Mouse (Mus musculus) forebrain, embryonic 11.5 days (tissue): ENCODE measurements at regions not wholly inside any gene's neighbourhood (a gene's known extent, or its start where the extent isn't known, plus 50 kb on each side); places are given as distances from the start of the nearest gene placed in this dataset.

Experiments used
- ATAC-seq: fragments of 200-750 bp; cut with Nextera tagmentation; replicated peaks from 2 replicates; pipeline ENCODE4 v1.8.0; 2017; ENCODE audit warnings: moderate TSS enrichment; ENCODE audit not compliant: low FRiP score
- DNase-seq: peaks from one replicate; pipeline ENCODE4 v3.0.0-alpha.2; 2017; ENCODE audit warnings: low spot score
- H3K27ac ChIP-seq: fragments of 300-500 bp; sonication (generic); 2 replicates; pipeline ENCODE4 v1.5.1; 2014; ENCODE audit warnings: low read depth, low read length
- H3K27me3 ChIP-seq: fragments of 300-500 bp; sonication (generic); 2 replicates; pipeline ENCODE4 v1.6.1; 2014; ENCODE audit warnings: mild to moderate bottlenecking, low read length, mixed read lengths; ENCODE audit not compliant: control insufficient read depth, insufficient read depth
- H3K36me3 ChIP-seq: fragments of 300-500 bp; sonication (generic); 2 replicates; pipeline ENCODE4 v1.6.1; 2014; ENCODE audit warnings: mild to moderate bottlenecking, low read length, moderate library complexity, mixed read lengths; ENCODE audit not compliant: control insufficient read depth, insufficient read depth
- H3K4me1 ChIP-seq: fragments of 300-500 bp; sonication (generic); replicated peaks from 2 replicates; pipeline ENCODE4 v1.6.1; 2014; ENCODE audit warnings: low read length, mixed read lengths; ENCODE audit not compliant: control insufficient read depth, insufficient read depth
- H3K4me2 ChIP-seq: fragments of 300-500 bp; sonication (generic); 2 replicates; pipeline ENCODE4 v1.6.1; 2014; ENCODE audit warnings: low read depth, mild to moderate bottlenecking, low read length, moderate library complexity, mixed read lengths; ENCODE audit not compliant: severe bottlenecking
- H3K4me3 ChIP-seq: fragments of 300-500 bp; sonication (generic); 2 replicates; pipeline ENCODE4 v1.5.1; 2014; ENCODE audit warnings: low read depth, low read length
- H3K9ac ChIP-seq: fragments of 300-500 bp; sonication (generic); 2 replicates; pipeline ENCODE4 v1.6.1; 2014; ENCODE audit warnings: low read length
- H3K9me3 ChIP-seq: fragments of 300-500 bp; sonication (generic); 2 replicates; pipeline ENCODE4 v1.6.1; 2016; ENCODE audit warnings: low read length, mixed read lengths; ENCODE audit not compliant: control insufficient read depth
- WGBS: fragments of 180-500 bp; shearing (Covaris S2); extraction: QIAGEN DNeasy Blood & Tissue Kit; methylation state at CpG from one replicate; pipeline ENCODE4 v1.1.7; 2014; 5-methylcytosine and 5-hydroxymethylcytosine counted together

- Histone ChIP-seq H3K4me2 (no peak overlapping the region), H3K27me3 (no peaks in the 10 kb centered on the region), H3K9me3 (no peaks in the 10 kb centered on the region), H3K4me1 (no peaks in the 10 kb centered on the region), H3K4me3 (no peak overlapping the region), H3K36me3 (no peaks in the 10 kb centered on the region), H3K27ac (no peak overlapping the region), H3K9ac (no peak overlapping the region)
- WGBS = 70% methylated on average over 3 of the region's 3 CpGs
- DNase-seq = no peak
- no peak for ATAC-seq
Observed at GRCm38 (mm10) chr3:52878334-52878733, 138.7 kb downstream of the Cog6 start.

GRCm38 (mm10) chr3:52872260-52872659 is 144.8 kb downstream of the Cog6 start:
- ATAC-seq = no peak
- no peak for DNase-seq

GRCm38 (mm10) chr3:52863146-52863849 is 153.7 kb downstream of the Cog6 start:
- no peak overlapping the region for H3K4me3 ChIP-seq
- 86% methylated on average over 8 of the region's 8 CpGs for WGBS
- H3K27ac ChIP-seq = no peak overlapping the region
- no peaks in the 10 kb centered on the region for H3K4me1 ChIP-seq
- H3K9ac ChIP-seq = no peak overlapping the region
- no peaks in the 10 kb centered on the region for H3K27me3 ChIP-seq
- H3K36me3 ChIP-seq = no peaks in the 10 kb centered on the region
- H3K4me2 ChIP-seq = no peak overlapping the region
- no peaks in the 10 kb centered on the region for H3K9me3 ChIP-seq
- no peak for ATAC-seq
- DNase-seq = no peak

More at GRCm38 (mm10) chr3:52872260-52872659, 144.8 kb downstream of the Cog6 start:
- WGBS = 93% methylated on average over 5 of the region's 5 CpGs
- Histone ChIP-seq H3K4me1 (no peaks in the 10 kb centered on the region), H3K27me3 (no peaks in the 10 kb centered on the region), H3K27ac (no peak overlapping the region), H3K4me2 (no peak overlapping the region), H3K9ac (no peak overlapping the region), H3K4me3 (no peak overlapping the region), H3K9me3 (no peaks in the 10 kb centered on the region), H3K36me3 (no peaks in the 10 kb centered on the region)

DNA sequence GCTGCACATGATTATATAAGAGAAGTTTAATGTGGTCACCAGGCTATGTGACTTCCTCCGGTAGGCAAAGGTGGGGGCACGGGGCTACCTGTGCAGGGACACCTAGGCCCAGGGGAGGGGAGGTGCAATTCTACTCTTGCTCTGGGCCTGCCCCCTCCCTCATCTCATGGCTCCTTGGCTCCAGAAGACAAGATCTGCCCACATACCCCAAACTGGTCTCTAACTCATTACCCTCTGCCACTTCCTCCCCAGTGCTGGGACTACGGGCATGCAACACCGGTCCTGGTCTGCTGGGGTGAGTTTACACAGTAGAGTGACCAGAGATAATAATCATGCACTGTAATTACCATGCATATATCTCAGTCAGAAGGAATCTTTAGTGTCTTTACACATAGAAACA is 155.0 kb downstream of the Cog6 start:
- H3K4me3 ChIP-seq = no peak overlapping the region
- no peaks in the 10 kb centered on the region for H3K4me1 ChIP-seq
- 79% methylated on average over 4 of the region's 4 CpGs for WGBS
- H3K9me3 ChIP-seq = no peaks in the 10 kb centered on the region
- DNase-seq = no peak
- no peak overlapping the region for H3K9ac ChIP-seq
- no peak for ATAC-seq
- H3K27ac ChIP-seq = no peak overlapping the region
- H3K27me3 ChIP-seq = no peaks in the 10 kb centered on the region
- no peaks in the 10 kb centered on the region for H3K36me3 ChIP-seq
- no peak overlapping the region for H3K4me2 ChIP-seq

GRCm38 (mm10) chr3:52861538-52861937 is 155.5 kb downstream of the Cog6 start:
- no peaks in the 10 kb centered on the region for H3K36me3 ChIP-seq

GRCm38 (mm10) chr3:52859848-52860247 is 157.2 kb downstream of the Cog6 start:
- no peak overlapping the region for H3K9ac ChIP-seq
- no peak overlapping the region for H3K4me2 ChIP-seq
- H3K36me3 ChIP-seq = no peaks in the 10 kb centered on the region
- H3K27me3 ChIP-seq = no peaks in the 10 kb centered on the region
- WGBS = 83% methylated on average over 2 of the region's 2 CpGs
- ATAC-seq (no peak), DNase-seq (no peak)
- H3K9me3 ChIP-seq = no peaks in the 10 kb centered on the region
- H3K4me1 ChIP-seq = no peaks in the 10 kb centered on the region
- H3K4me3 ChIP-seq = no peak overlapping the region
- no peak overlapping the region for H3K27ac ChIP-seq

More at GRCm38 (mm10) chr3:52861538-52861937, 155.5 kb downstream of the Cog6 start:
- no peaks in the 10 kb centered on the region for H3K9me3 ChIP-seq
- DNase-seq = no peak
- ATAC-seq = no peak
- no peak overlapping the region for H3K27ac ChIP-seq
- no peak overlapping the region for H3K4me2 ChIP-seq
- H3K9ac ChIP-seq = no peak overlapping the region
- H3K27me3 ChIP-seq = no peaks in the 10 kb centered on the region
- 84% methylated on average over 13 of the region's 13 CpGs for WGBS
- H3K4me1 ChIP-seq = no peaks in the 10 kb centered on the region
- no peak overlapping the region for H3K4me3 ChIP-seq

DNA sequence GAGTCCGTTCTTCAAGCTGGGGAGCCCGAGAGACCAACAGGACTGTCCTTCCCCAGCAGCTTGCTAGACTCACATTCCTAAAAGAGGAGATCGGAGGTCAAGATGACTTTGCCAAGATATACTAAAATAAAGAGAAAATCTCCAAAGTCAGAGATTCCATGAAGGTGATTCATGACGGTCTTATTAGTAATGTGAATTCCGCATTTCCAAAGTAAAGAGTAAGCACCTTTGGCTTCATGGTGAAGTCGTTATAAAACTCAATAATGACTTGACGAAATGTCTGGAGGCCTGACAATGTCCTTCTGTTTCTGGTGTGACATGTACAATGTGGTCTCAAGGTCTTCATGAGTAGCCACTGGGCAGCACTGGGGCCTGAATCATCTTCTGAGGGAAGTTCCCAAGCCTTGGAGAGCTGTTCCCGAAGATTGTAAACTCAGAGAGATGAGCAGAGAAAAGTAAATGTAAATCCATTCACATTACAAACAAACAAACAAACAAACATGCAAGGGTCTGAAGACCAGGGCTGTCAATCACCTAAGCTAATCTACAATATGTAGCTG is 157.7 kb downstream of the Cog6 start:
- Histone ChIP-seq H3K27me3 (no peaks in the 10 kb centered on the region), H3K9me3 (no peaks in the 10 kb centered on the region), H3K9ac (no peak overlapping the region), H3K27ac (no peak overlapping the region), H3K36me3 (no peaks in the 10 kb centered on the region), H3K4me1 (no peaks in the 10 kb centered on the region), H3K4me2 (no peak overlapping the region), H3K4me3 (no peak overlapping the region)
- WGBS = 94% methylated on average over 8 of the region's 8 CpGs
- ATAC-seq (no peak), DNase-seq (no peak)

DNA sequence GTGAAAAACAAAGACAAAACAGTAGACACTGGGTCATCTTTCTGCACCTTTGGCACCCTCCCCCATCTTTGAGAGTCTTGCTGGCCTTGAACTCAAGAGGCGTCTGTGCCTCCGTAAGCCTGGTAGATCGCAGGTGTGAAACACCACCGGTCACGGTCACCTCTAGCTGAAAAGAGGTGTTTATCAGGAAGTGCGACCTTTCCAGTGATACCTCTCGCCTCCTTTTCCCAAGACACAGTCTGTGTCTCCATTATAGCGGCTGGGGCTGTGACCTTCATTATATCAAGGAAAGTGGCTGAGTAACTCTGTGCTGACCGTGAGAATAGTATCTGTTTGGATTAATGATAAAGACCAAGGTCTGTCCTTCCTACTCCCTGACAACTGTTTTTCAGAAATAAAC is 158.8 kb downstream of the Cog6 start:
- H3K27me3 ChIP-seq = no peaks in the 10 kb centered on the region
- ATAC-seq = no peak
- no peak for DNase-seq
- H3K9ac ChIP-seq = no peak overlapping the region
- H3K4me2 ChIP-seq = no peak overlapping the region
- H3K27ac ChIP-seq = no peak overlapping the region
- H3K4me3 ChIP-seq = no peak overlapping the region
- no peaks in the 10 kb centered on the region for H3K4me1 ChIP-seq
- no peaks in the 10 kb centered on the region for H3K36me3 ChIP-seq
- WGBS = 93% methylated on average over 9 of the region's 9 CpGs
- H3K9me3 ChIP-seq = no peaks in the 10 kb centered on the region

DNA sequence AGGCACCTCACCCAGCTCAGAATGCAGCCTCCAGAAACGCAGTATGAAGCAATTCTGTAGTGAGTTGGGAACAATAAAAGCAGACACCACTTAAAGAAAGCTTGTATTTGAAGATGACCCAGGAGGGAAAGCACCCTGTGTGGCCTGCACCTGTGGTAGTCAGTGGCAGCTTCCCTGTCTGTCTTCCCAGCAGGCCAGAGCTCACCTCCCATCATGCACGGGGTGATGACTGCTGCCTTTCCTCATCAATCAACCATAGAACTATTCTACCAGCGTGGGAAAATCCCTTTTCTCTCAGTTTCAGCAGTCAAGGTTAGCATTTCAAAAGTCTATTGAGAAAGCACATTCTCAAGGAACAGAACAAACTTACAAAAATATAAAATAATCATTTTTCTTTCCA is 160.0 kb downstream of the Cog6 start:
- Histone ChIP-seq H3K27me3 (no peaks in the 10 kb centered on the region), H3K27ac (no peak overlapping the region), H3K4me3 (no peak overlapping the region), H3K4me2 (no peak overlapping the region), H3K9me3 (no peaks in the 10 kb centered on the region), H3K4me1 (no peaks in the 10 kb centered on the region), H3K36me3 (no peaks in the 10 kb centered on the region), H3K9ac (no peak overlapping the region)
- 72% methylated on average over 3 of the region's 3 CpGs for WGBS
- no peak for ATAC-seq
- DNase-seq = no peak
